Mouse (Mus musculus) cerebellum, adult 9-10 months (tissue): ENCODE measurements around the gene Bbs2.
A peak's percentile ranks its signal among the peaks of the same experiment; 100 is the strongest.
"Not testable (repeated sequence)": the region's sequence is repeated elsewhere in the genome, so short reads cannot be mapped to it uniquely, and the experiment has no call there.

Experiments used
- DNase-seq: peaks from one replicate; pipeline ENCODE4 v3.0.0; 2022

Gene Bbs2

GRCm38 (mm10) chr8:94098081-94098974 is at the start of gene Bbs2:
Gene Bbs2, minus strand, starts transcription at chr8:94098928.
- DNase-seq = peak; percentile 99

GRCm38 (mm10) chr8:94148236-94148635 is 49.5 kb upstream of the Bbs2 start:
- no peak for DNase-seq

- no peak for DNase-seq
Observed at GRCm38 (mm10) chr8:94140266-94140795, 41.6 kb upstream of the Bbs2 start.

- DNase-seq = no peak
Observed at GRCm38 (mm10) chr8:94136933-94137332, 38.2 kb upstream of the Bbs2 start, which contains the start of gene Mt4. Gene Mt4, plus strand, starts transcription at chr8:94137197.

GRCm38 (mm10) chr8:94136192-94136591 is 37.5 kb upstream of the Bbs2 start:
- DNase-seq = no peak

GRCm38 (mm10) chr8:94135556-94135955 is 36.8 kb upstream of the Bbs2 start:
- DNase-seq = no peak

- DNase-seq = not testable (repeated sequence)
Observed at GRCm38 (mm10) chr8:94134601-94135000, 35.9 kb upstream of the Bbs2 start.

- no peak for DNase-seq
Observed at GRCm38 (mm10) chr8:94132096-94132495, 33.4 kb upstream of the Bbs2 start.

GRCm38 (mm10) chr8:94130126-94130525 is 31.4 kb upstream of the Bbs2 start:
- DNase-seq = no peak

- no peak for DNase-seq
Observed at GRCm38 (mm10) chr8:94129133-94129789, 30.5 kb upstream of the Bbs2 start.

GRCm38 (mm10) chr8:94127711-94128110 is 29.0 kb upstream of the Bbs2 start:
- no peak for DNase-seq

- DNase-seq = no peak
Observed at GRCm38 (mm10) chr8:94122711-94123468, 24.2 kb upstream of the Bbs2 start.

GRCm38 (mm10) chr8:94121625-94122024 is 22.9 kb upstream of the Bbs2 start:
- no peak for DNase-seq

- peak; percentile 18 for DNase-seq
Observed at GRCm38 (mm10) chr8:94118776-94119430, 20.2 kb upstream of the Bbs2 start.

GRCm38 (mm10) chr8:94113972-94114371 is 15.2 kb upstream of the Bbs2 start:
- no peak for DNase-seq

GRCm38 (mm10) chr8:94113435-94113834 is 14.7 kb upstream of the Bbs2 start:
- DNase-seq = no peak

- no peak for DNase-seq
Observed at GRCm38 (mm10) chr8:94110526-94111177, 11.9 kb upstream of the Bbs2 start.

GRCm38 (mm10) chr8:94109835-94110234 is 11.1 kb upstream of the Bbs2 start:
- DNase-seq = no peak

GRCm38 (mm10) chr8:94109396-94109795 is 10.7 kb upstream of the Bbs2 start:
- no peak for DNase-seq

- peak; percentile 21 for DNase-seq
Observed at GRCm38 (mm10) chr8:94107871-94108270, 9.1 kb upstream of the Bbs2 start.

- DNase-seq = no peak
Observed at GRCm38 (mm10) chr8:94104146-94104545, 5.4 kb upstream of the Bbs2 start.

GRCm38 (mm10) chr8:94098996-94099395 is 268 bp upstream of the Bbs2 start:
- peak; percentile 19 for DNase-seq
